Mouse (Mus musculus) yolk sac, embryonic 10.5 days (tissue): ENCODE measurements around the gene Prkg2.
A peak's percentile ranks its signal among the peaks of the same experiment; 100 is the strongest.

Experiments
- DNase-seq: peaks from one replicate; pipeline ENCODE4 v3.0.0-alpha.2; 2017; ENCODE audit warnings: low spot score

The Prkg2 gene

DNA sequence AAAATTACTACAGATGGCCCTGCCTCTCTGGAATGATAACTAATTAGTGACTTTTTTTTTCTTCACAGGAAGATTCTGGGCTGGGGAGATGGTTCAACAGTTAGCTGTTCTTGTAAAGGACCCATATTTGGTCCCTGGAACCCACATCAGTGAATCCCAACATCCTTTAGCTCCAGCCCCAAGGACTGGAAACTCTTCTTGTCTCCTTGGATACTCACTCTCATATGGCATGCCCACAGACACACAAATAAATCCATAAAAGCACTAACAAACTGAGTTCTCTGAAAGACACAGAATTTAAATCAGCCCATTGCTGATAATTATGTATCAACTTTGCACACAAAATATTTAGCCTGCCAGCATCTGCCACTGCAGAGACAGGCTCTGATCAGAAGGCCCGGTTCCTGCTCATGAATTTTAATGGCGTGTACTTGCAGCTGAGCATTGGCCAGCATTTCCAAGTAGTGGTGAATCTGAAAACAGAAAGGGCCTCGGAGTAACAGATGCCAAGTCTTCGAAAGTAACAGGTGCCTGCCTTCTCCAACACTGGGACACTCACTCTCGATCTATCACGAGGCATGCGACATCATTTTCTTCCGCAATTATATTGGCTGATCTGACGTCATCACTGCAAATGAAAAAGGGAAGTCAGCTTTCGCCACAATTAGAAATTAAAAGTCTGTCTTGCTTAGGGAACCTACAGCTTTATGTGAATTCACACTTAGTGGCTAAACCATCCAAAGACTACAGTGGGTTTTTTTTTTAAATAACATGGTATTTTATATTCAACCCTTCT, 61.1 kb downstream of the Prkg2 start:
- DNase-seq: no peak

- no peak for DNase-seq
Observed at GRCm38 (mm10) chr5:98966679-98967078, 70.5 kb downstream of the Prkg2 start.

DNA sequence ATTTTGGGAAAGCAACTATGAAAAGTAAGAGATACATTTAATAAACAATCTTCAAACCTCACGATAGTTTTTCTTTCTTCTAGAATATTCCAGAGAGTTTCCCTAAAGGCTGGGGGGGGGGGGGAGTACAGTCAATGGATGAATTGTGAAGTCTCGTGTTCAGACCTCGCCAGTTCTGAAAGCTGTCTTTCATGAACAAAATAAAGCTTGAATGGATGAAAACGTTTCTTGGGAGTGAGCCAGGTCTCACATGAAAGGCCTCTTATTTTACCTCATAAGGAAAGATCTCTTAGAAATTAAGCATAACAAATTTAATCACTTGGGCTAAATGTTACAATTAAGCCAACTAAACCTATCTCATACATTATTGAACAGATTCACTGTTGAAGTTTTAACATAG, 72.0 kb downstream of the Prkg2 start:
- DNase-seq: no peak

DNA sequence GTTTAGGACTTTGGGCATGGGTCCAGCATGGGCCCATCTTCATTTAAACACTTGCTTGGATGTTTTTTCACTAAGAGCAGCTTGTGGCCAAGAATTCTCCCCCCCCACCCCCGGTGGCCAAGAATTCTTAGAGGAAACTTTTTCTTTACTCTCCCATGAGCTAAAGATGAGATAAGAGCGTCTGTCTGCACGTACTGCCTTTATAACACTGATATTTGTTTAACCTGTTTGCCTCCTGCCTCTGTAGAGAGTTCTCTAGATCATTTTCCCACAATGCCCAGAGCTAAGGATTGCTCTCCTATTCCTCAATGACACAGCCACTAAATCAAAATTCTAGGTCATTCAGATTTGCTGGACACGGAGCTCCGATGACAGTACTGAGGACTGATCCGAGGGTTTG, 72.8 kb downstream of the Prkg2 start:
- no peak for DNase-seq

- DNase-seq: no peak
Observed at GRCm38 (mm10) chr5:98962472-98962871, 74.7 kb downstream of the Prkg2 start.

GRCm38 (mm10) chr5:98955576-98955975, 81.6 kb downstream of the Prkg2 start:
- no peak for DNase-seq

DNA sequence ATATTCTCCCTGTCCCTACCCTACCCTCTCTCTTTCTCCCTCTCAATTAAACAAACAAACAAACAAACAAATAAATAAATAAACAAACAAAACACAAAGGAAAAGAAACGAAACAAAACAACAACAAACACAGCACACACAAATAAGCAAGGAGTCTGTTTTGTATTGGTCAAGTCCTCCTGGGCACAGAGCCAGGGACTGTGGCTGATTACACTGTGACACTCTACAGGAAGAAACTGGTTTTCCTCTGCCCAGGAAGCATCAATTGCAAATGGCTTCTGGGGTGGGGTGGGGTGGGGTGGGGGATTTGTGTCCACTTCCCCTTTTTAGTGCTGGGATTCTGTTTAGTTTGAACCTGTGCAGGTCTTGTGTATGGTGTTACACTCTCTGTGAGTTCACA, 83.8 kb downstream of the Prkg2 start:
- no peak for DNase-seq

- no peak for DNase-seq
Observed at GRCm38 (mm10) chr5:98951566-98951965, 85.6 kb downstream of the Prkg2 start.

GRCm38 (mm10) chr5:98950495-98951092, 86.6 kb downstream of the Prkg2 start:
- no peak for DNase-seq

DNA sequence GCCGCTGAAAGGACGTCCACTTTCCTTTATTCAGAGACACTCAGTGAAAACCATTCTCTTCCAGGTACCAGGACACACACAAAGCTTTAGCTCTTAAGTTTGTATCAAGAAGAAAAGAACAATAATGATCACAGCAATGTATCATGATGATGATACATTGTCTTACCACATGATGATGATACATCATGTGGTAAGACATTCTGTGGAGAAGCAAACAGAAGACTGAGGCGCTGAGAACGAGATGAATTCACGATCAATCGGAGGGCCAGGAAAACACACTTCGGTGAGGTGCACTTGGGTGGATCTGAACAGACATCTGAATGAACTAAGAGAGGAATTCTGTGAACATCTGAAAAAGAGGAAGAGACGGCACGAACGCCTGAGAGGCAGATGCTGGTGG, 87.4 kb downstream of the Prkg2 start:
- DNase-seq: no peak

GRCm38 (mm10) chr5:98946656-98947055, 90.5 kb downstream of the Prkg2 start:
- DNase-seq: no peak

DNA sequence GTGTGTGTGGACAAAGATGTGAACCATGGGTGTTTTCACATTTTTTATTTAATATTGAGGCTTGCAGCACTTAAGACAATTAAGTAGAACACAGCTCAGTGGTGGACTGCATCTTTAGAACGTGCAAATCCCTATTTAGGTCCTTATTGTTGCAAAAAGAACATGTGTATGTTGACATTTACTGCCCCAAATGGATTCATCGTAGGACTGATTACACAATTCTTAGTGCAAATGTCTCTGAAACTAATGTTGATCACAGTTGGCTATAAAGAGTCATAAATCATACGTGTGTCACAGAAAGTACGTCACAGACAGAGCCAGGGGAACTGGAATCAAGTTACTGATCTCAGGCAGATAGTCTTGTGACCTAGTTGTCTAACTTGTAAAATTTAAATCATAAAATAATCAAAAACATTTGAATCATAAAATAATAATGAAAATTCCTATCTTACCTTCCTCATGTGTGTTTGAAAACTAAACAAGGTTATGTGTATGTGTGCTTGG, 91.0 kb downstream of the Prkg2 start:
- no peak for DNase-seq

GRCm38 (mm10) chr5:98943776-98944175, 93.4 kb downstream of the Prkg2 start:
- DNase-seq: no peak

DNA sequence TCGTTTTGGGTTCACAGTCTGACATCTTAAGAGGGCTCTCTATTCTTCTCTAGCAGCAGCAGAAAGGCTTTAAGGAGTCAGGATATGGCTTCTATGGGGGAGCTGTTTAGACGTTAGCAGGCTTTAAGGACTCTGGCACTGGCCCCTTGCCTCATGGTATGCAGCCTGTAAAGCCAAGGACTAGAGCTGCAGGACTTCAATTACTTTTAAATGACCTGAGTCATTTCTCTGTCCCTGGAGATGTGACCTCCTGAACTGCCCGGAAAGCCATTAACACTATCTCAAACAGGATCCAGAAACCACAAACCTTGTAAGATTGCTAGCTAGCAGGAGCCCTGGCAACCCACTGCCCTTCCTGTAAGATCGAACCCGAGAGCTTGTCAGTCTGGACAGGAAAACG, 96.4 kb downstream of the Prkg2 start:
- peak; percentile 14 for DNase-seq

DNA sequence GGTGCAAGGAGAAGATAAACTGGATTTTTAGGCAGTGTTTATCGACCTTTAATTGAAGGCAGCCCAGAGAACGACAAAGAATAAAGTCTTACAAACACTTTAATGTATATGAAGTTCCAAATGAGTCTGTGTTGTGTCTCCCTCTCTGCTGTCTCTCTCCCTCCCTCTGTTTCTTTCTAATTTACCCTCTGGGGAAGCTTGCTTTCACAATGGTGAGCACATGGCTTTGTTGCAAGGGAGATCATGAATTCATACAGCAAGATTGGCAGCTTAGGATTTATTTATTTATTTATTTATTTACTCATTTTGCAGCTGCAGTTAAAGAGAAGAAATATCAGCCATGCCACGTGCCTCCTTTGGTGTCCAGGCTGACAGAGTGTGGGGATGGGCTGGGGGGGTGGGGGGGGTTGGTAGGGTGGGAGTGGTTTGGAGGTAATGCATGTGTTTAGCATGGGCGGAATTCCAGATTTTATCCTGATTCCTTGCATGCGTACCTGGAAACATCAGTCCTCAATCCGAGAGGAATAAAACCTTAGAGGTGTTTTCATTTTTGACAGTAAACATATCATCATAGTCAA, 97.4 kb downstream of the Prkg2 start:
- DNase-seq: no peak

DNA sequence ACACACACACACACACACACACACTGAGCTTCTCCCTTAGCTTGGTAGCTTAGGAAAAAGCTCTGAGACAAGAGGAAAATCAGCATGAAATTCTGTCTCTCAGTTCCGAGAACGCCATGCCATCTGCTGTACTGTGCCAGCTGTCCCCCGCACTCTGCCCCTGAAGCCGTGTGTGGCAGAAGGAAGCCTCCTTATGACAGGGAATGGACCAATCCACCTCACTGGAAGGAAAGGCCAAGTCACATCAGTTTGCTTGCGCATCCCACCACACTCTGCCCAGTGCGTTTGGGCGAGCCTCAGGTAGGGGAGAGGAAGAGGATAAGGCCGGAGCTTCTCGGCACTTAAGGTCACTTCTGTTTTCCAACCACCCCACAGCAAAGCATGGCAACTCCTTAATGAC, 98.0 kb downstream of the Prkg2 start:
- DNase-seq: no peak

DNA sequence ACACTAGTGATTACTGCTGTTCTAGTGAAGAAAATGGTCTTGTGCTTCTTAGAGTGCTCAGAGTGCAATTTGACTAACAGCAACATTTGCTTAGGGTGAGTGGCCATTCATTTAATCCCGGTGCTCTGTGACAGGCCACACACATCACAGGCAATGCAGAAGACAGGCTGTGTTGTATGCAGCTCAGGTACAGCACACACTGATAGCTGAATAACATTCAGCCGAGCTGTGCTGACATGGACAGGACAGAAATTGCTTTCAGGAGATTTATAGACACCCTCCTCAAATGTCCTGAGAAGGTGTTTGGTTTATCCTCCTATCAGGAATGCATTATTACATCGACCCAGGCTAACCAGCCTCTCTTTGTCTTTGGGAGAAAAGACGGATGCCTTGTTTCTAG, 99.3 kb downstream of the Prkg2 start:
- DNase-seq: no peak

DNA sequence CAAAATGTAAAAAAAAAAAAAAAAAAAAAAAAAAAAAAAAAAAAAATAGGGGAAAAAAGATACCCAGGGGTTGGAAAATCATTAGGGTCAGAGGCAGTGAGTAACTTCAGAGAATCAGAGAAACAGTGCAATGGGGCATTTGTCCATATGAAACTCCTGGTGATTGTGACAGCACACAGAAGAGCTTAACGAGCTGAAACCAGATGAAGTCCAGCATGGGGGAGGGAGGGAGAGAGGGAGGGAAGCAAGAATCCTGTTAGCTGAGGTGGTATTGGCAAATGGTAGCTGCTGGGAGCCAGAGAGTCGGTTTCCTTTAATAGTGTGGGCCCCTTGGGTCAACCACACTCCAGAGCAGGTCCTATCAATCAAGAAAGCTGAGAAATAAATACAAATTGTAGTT, 100.5 kb downstream of the Prkg2 start:
- no peak for DNase-seq

DNA sequence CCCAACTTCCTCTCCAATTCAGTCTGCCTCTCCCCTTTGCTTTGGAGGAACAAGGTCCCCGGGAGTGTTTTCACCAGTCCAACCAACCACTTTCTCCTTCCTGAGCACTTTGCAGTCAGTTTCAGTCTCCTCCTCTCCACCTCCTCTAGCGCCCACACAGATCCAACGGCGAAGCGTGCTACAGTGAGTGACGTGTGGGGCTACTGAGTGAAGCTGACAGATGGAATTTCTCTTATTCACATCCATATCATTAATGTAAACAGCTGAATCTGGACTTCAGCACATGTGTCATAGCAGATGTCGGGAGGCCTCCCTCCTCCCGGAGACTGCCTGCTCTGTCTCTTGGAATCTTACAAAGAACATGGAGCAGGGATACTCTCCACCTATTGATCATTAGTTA, 101.2 kb downstream of the Prkg2 start:
- DNase-seq: no peak

- no peak for DNase-seq
Observed at GRCm38 (mm10) chr5:98922921-98923320, 114.2 kb downstream of the Prkg2 start.

DNA sequence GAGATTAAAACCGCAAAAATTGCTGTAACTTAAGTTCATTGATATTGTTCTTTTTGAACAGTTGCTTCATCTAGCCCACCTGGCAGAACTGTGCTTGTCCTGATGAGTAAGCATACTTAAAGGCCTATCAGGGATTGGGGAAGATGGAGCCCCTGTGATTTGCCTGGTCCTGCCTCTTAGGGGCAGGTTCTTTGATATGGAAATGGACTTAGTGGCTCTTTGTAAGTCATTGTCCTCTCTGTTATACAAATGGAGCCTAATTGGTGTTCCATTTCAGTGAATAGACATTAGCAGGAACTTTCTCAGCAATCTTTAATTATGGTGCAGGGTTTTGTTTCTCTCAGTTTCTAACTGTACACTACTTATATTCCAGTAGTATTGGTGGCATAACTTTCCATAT, 115.5 kb downstream of the Prkg2 start:
- DNase-seq: no peak

DNA sequence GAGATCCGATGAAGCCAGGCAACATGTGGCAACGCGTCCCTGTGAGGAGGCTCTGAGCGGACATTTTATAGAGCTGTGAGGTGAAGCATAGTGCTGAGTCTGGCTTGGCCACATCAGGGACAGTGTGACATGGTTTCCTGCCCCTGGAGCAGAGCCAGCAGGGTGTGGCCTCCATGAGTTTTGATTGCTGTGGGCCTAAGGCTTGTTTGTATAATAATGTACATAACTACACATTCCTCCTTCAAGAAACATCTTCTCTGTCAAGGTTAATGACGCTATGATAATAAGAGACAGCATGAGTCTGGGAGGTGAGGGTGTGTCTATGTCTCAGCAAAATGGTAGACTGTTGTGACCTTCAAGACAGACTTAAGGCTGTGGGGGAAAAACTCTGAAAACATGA, 118.4 kb downstream of the Prkg2 start:
- DNase-seq: no peak

DNA sequence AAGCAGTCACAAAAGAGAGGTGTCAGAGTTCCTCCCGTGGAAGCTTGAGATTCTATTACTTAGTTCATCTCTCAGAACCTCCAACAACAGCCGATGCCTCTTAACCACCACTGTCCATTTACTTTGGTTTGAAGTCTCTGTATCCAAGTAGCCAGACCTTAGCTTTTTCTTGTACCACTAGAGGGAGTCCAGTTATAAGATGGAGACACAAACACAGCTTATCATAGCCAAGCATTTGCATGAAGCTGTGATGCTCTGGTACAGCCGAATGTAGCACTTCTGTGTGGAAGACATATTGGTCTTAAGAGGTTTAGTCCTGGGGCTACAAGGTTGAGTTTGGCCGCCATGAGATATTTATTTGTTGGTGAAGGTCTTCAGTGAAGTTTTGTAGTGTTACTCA, 134.8 kb downstream of the Prkg2 start:
- DNase-seq: no peak
